Mouse (Mus musculus) limb, embryonic 10.5 days (tissue): ENCODE measurements around the gene C77080. TPM values are rescaled to one million over a fixed set of nuclear protein-coding genes. Genes with fewer than 3 reads are reported as not detected.
A peak's percentile ranks its signal among the peaks of the same experiment; 100 is the strongest.

Source experiments
- DNase-seq: peaks from one replicate; pipeline ENCODE4 v3.0.0-alpha.2; 2017; ENCODE audit warnings: low spot score
- H3K27ac ChIP-seq: fragments of 300-500 bp; sonication (generic); 2 replicates; pipeline ENCODE4 v1.5.1; 2016; ENCODE audit warnings: mild to moderate bottlenecking
- H3K27me3 ChIP-seq: fragments of 300-500 bp; sonication (generic); 2 replicates; pipeline ENCODE4 v1.6.1; 2016; ENCODE audit warnings: low read depth, mild to moderate bottlenecking; ENCODE audit not compliant: poor library complexity, severe bottlenecking
- H3K36me3 ChIP-seq: fragments of 300-500 bp; sonication (generic); 2 replicates; pipeline ENCODE4 v1.6.1; 2016; ENCODE audit warnings: mild to moderate bottlenecking, moderate library complexity
- H3K4me1 ChIP-seq: fragments of 300-500 bp; sonication (generic); 2 replicates; pipeline ENCODE4 v1.6.1; 2016
- H3K4me3 ChIP-seq: fragments of 300-500 bp; sonication (generic); 2 replicates; pipeline ENCODE4 v1.5.1; 2016; ENCODE audit warnings: mild to moderate bottlenecking, moderate library complexity
- H3K9me3 ChIP-seq: fragments of 300-500 bp; sonication (generic); replicated peaks from 2 replicates; pipeline ENCODE4 v1.6.1; 2016; ENCODE audit warnings: mild to moderate bottlenecking
- WGBS: fragments of 180-500 bp; shearing (Covaris S2); methylation state at CpG from one replicate; pipeline ENCODE4 v1.1.7; 2016; 5-methylcytosine and 5-hydroxymethylcytosine counted together
- microRNA-seq: library from miRNA; unstranded; fragments of <30 nt; microRNA quantifications from one replicate; pipeline ENCODE4, GENCODE M21; 2017
- polyA plus RNA-seq: library from polyadenylated mRNA; unstranded; fragments of >200 nt; fragmentation: Nextera tagmentation; extraction: Ambion mirVana; gene quantifications from 2 replicates; pipeline ENCODE4 v1.2.1, GENCODE M21; 2016

Gene C77080
- polyA plus RNA-seq, 1 experiment from 2014 or later, result 4.1 TPM

GRCm38 (mm10) chr4:129188803-129189541 is 72.2 kb downstream of the C77080 start:
- DNase-seq, result no peak
- H3K9me3 ChIP-seq, result no peaks in the 10 kb centered on the region
- H3K27ac ChIP-seq, result peak overlapping the region; percentile 98
- H3K4me1 ChIP-seq, result peaks cover 25% of the 10 kb centered on the region
- no peaks in the 10 kb centered on the region for H3K27me3 ChIP-seq
- peaks cover 23% of the 10 kb centered on the region for H3K36me3 ChIP-seq
- under 1% methylated on average over 71 of the region's 74 CpGs for WGBS
- peak overlapping the region; percentile 99 for H3K4me3 ChIP-seq

GRCm38 (mm10) chr4:129188041-129188659 is 73.1 kb downstream of the C77080 start:
- WGBS, result 45% methylated on average over 5 of the region's 5 CpGs
- H3K4me3 ChIP-seq, result peak overlapping the region; percentile 99
- peak overlapping the region; percentile 98 for H3K27ac ChIP-seq
- H3K9me3 ChIP-seq, result no peaks in the 10 kb centered on the region
- peaks cover 21% of the 10 kb centered on the region for H3K36me3 ChIP-seq
- H3K4me1 ChIP-seq, result peaks cover 25% of the 10 kb centered on the region
- DNase-seq, result no peak
- no peaks in the 10 kb centered on the region for H3K27me3 ChIP-seq

- H3K4me1 ChIP-seq, result no peaks in the 10 kb centered on the region
- H3K9me3 ChIP-seq, result no peaks in the 10 kb centered on the region
- H3K4me3 ChIP-seq, result no peak overlapping the region
- H3K27me3 ChIP-seq, result no peaks in the 10 kb centered on the region
- DNase-seq, result no peak
- WGBS, result 90% methylated on average over 1 of the region's 1 CpGs
- H3K36me3 ChIP-seq, result peaks cover 91% of the 10 kb centered on the region
- no peak overlapping the region for H3K27ac ChIP-seq
Measured at GRCm38 (mm10) chr4:129179560-129179959, 81.6 kb downstream of the C77080 start.

GRCm38 (mm10) chr4:129172529-129172928 is 88.7 kb downstream of the C77080 start:
- H3K27me3 ChIP-seq, result no peaks in the 10 kb centered on the region
- WGBS, result 62% methylated on average over 1 of the region's 1 CpGs
- H3K4me1 ChIP-seq, result no peaks in the 10 kb centered on the region
- H3K4me3 ChIP-seq, result no peak overlapping the region
- no peak overlapping the region for H3K27ac ChIP-seq
- DNase-seq, result no peak
- H3K9me3 ChIP-seq, result no peaks in the 10 kb centered on the region
- H3K36me3 ChIP-seq, result peaks cover 95% of the 10 kb centered on the region

Small RNA genes lying within 50 kb of the gene (microRNA-seq; reads per million reads assigned to microRNA genes)
- gene Gm22994, result not detected

Other genes starting within 250 kb of the C77080 start
- 8.0 and 9.1 TPM in 2 replicates for gene Rnf19b, start 203.1 kb downstream of the C77080 start, polyA plus RNA-seq
- gene Tmem54, start 155.9 kb downstream of the C77080 start, polyA plus RNA-seq, result 6.8 and 7.3 TPM in 2 replicates
- 0.30 and 0.69 TPM in 2 replicates for gene Hpca, start 139.4 kb downstream of the C77080 start, polyA plus RNA-seq
- 2.0 and 2.6 TPM in 2 replicates for gene Fndc5, start 124.4 kb downstream of the C77080 start, polyA plus RNA-seq
- gene S100pbp, start 71.7 kb downstream of the C77080 start, polyA plus RNA-seq, result 29.7 and 34.5 TPM in 2 replicates
- gene Yars, start 71.6 kb downstream of the C77080 start, polyA plus RNA-seq, result 98.9 and 103 TPM in 2 replicates
- 0.36 and 0.39 TPM in 2 replicates for gene Sync, start 26.2 kb upstream of the C77080 start, polyA plus RNA-seq
- 561 and 589 TPM in 2 replicates for gene Rbbp4, start 74.0 kb upstream of the C77080 start, polyA plus RNA-seq
- gene Zbtb8os, start 74.3 kb upstream of the C77080 start, polyA plus RNA-seq, result 49.5 and 50.3 TPM in 2 replicates
- 6.3 and 8.0 TPM in 2 replicates for gene Zbtb8a, start 116.7 kb upstream of the C77080 start, polyA plus RNA-seq
- gene Zbtb8b, start 179.4 kb upstream of the C77080 start, polyA plus RNA-seq, result 0.59 and 1.1 TPM in 2 replicates
- 19.9 and 20.5 TPM in 2 replicates for gene Bsdc1, start 200.2 kb upstream of the C77080 start, polyA plus RNA-seq
- gene Tssk3, start 229.6 kb upstream of the C77080 start, polyA plus RNA-seq, result 0.11 TPM in 1 of 2 replicates, not detected in the other
- gene Fam229a, start 229.8 kb upstream of the C77080 start, polyA plus RNA-seq, result not detected in 2 replicates